Comparison of ENCODE assay signal across 28 mouse cellular contexts in genomic region chr9:101918771-101919170, GRCm38 (mm10). TPM values are rescaled to one million over a fixed set of nuclear protein-coding genes. Genes with fewer than 3 reads are reported as not detected.
DNase-seq lines count a peak whose midpoint lies in the region; ATAC-seq and TF ChIP-seq lines count a peak whose summit lies in the region.
"Had no signal": no experiment of that assay in that cellular context is flagged by ENCODE, and none has a peak within 500 bp of the region (broad histone marks: within the 10 kb centered on the region; RNA-seq: fewer than 3 reads in every experiment).

No protein-coding gene starts in this region.

- peak; percentile 51 for DNase-seq in heart, adult 11 months
- DNase-seq in heart, postnatal 14 days = no peak
- DNase-seq in heart, embryonic 10.5 days (ENCODE audit: low spot score) = peak; percentile 58
- DNase-seq in heart, adult 2 months = no peak
- DNase-seq in liver, embryonic 11.5 days (ENCODE audit: low spot score) = peak; percentile 11
- DNase-seq in liver = no peak
- DNase-seq in midbrain, embryonic 11.5 days (ENCODE audit: low spot score, missing footprints) = peak; percentile 72
- DNase-seq: adrenal gland, adult 2 months; adrenal gland, adult 8-10 months; adrenal gland, postnatal 10 days; adrenal gland, postnatal 14 days; adrenal gland, postnatal 25 days; adrenal gland, postnatal 36 days; B cell, adult 2 months; cerebellum, adult 11 months; cerebellum, adult 11-12 months had no signal

- no peak overlapping the region for H3K4me2 ChIP-seq in liver, embryonic 11.5 days
- no peak overlapping the region for H3K4me2 ChIP-seq in midbrain, embryonic 11.5 days
- H3K4me2 ChIP-seq in midbrain, embryonic 13.5 days (replicated peaks) = no peak overlapping the region

- TF ChIP-seq EP300 in heart, adult 2 months (IDR thresholded peaks at IDR 0.05; ENCODE audit: insufficient read depth, low read depth, low read length) = no peak

- TF ChIP-seq POLR2A in heart, adult 2 months (IDR thresholded peaks at IDR 0.05; ENCODE audit: insufficient read depth, low read depth, low read length) = no peak

- H3K79me2 ChIP-seq in heart, adult 2 months (replicated peaks; ENCODE audit: control insufficient read depth, insufficient read depth, low read length) = no peaks in the 10 kb centered on the region

- intact Hi-C loops in heart, postnatal 14 days (cut with DNase I) = no loop called here
- intact Hi-C loops in heart, adult 2 months (cut with DNase I) = no loop called here

- no peak overlapping the region for H3K4me3 ChIP-seq in heart, embryonic 10.5 days
- no peak overlapping the region for H3K4me3 ChIP-seq in heart, adult 2 months
- H3K4me3 ChIP-seq in liver, embryonic 11.5 days (ENCODE audit: low read depth, low read length) = no peak overlapping the region
- H3K4me3 ChIP-seq in midbrain, embryonic 11.5 days (ENCODE audit: low read depth, low read length) = no peak overlapping the region
- H3K4me3 ChIP-seq in midbrain, embryonic 13.5 days (replicated peaks) = no peak overlapping the region

- H3K4me1 ChIP-seq in heart, embryonic 10.5 days = no peaks in the 10 kb centered on the region
- H3K4me1 ChIP-seq in heart, adult 2 months (ENCODE audit: control insufficient read depth, insufficient read depth, low read length) = no peaks in the 10 kb centered on the region
- H3K4me1 ChIP-seq in liver, embryonic 11.5 days (replicated peaks; ENCODE audit: control insufficient read depth, insufficient read depth, low read length) = no peaks in the 10 kb centered on the region
- H3K4me1 ChIP-seq in midbrain, embryonic 11.5 days (ENCODE audit: control insufficient read depth, insufficient read depth, low read length) = no peaks in the 10 kb centered on the region
- no peaks in the 10 kb centered on the region for H3K4me1 ChIP-seq in midbrain, embryonic 13.5 days (replicated peaks)

- no peak overlapping the region for H3K27ac ChIP-seq in heart, embryonic 10.5 days
- H3K27ac ChIP-seq in heart, adult 2 months = no peak overlapping the region
- H3K27ac ChIP-seq in liver, embryonic 11.5 days (ENCODE audit: low read depth, low read length) = no peak overlapping the region
- H3K27ac ChIP-seq in midbrain, embryonic 11.5 days (ENCODE audit: low read depth, low read length) = no peak overlapping the region
- no peak overlapping the region for H3K27ac ChIP-seq in midbrain, embryonic 13.5 days

- H3K9me3 ChIP-seq in heart, embryonic 10.5 days = no peaks in the 10 kb centered on the region
- H3K9me3 ChIP-seq in liver, embryonic 11.5 days (ENCODE audit: control insufficient read depth, low read length) = no peaks in the 10 kb centered on the region
- H3K9me3 ChIP-seq in midbrain, embryonic 11.5 days (ENCODE audit: control insufficient read depth, low read length) = no peaks in the 10 kb centered on the region
- H3K9me3 ChIP-seq in midbrain, embryonic 13.5 days = no peaks in the 10 kb centered on the region

- no peak for TF ChIP-seq CTCF in heart, adult 2 months (IDR thresholded peaks at IDR 0.05)

- H3K36me3 ChIP-seq in heart, embryonic 10.5 days = no peaks in the 10 kb centered on the region
- no peaks in the 10 kb centered on the region for H3K36me3 ChIP-seq in heart, adult 2 months (ENCODE audit: control insufficient read depth, insufficient read depth, low read length)
- H3K36me3 ChIP-seq in liver, embryonic 11.5 days (ENCODE audit: control insufficient read depth, insufficient read depth, low read length) = no peaks in the 10 kb centered on the region
- no peaks in the 10 kb centered on the region for H3K36me3 ChIP-seq in midbrain, embryonic 11.5 days (ENCODE audit: control insufficient read depth, insufficient read depth, low read length)
- peaks cover 29% of the 10 kb centered on the region for H3K36me3 ChIP-seq in midbrain, embryonic 13.5 days
- H3K36me3 ChIP-seq: G1E had no signal

- no peak overlapping the region for H3K9ac ChIP-seq in heart, adult 2 months (ENCODE audit: low read depth, low read length)
- no peak overlapping the region for H3K9ac ChIP-seq in liver, embryonic 11.5 days (ENCODE audit: low read depth, low read length)
- no peak overlapping the region for H3K9ac ChIP-seq in midbrain, embryonic 11.5 days (ENCODE audit: low read length)
- no peak overlapping the region for H3K9ac ChIP-seq in midbrain, embryonic 13.5 days (replicated peaks)

- no peaks in the 10 kb centered on the region; the same call in 1 of the 2 replicates for H3K27me3 ChIP-seq in heart, embryonic 10.5 days (ENCODE audit: insufficient read depth, poor library complexity, severe bottlenecking)
- H3K27me3 ChIP-seq in heart, adult 2 months (ENCODE audit: control insufficient read depth, insufficient read depth, low read length) = no peaks in the 10 kb centered on the region
- H3K27me3 ChIP-seq in liver, embryonic 11.5 days (replicated peaks; ENCODE audit: control insufficient read depth, insufficient read depth, low read length) = no peaks in the 10 kb centered on the region
- H3K27me3 ChIP-seq in midbrain, embryonic 11.5 days (ENCODE audit: control insufficient read depth, insufficient read depth, low read length) = no peaks in the 10 kb centered on the region
- H3K27me3 ChIP-seq in midbrain, embryonic 13.5 days = no peaks in the 10 kb centered on the region
- H3K27me3 ChIP-seq: CH12.LX, Patski had no signal

- WGBS in heart, embryonic 10.5 days = 76% methylated on average over 4 of the region's 4 CpGs
- WGBS in heart, adult 2 months = 78% methylated on average over 4 of the region's 4 CpGs
- WGBS in liver, embryonic 11.5 days = 74% methylated on average over 4 of the region's 4 CpGs
- WGBS in midbrain, embryonic 11.5 days = 80% methylated on average over 4 of the region's 4 CpGs
- WGBS in midbrain, embryonic 13.5 days = 85% methylated on average over 4 of the region's 4 CpGs

- ATAC-seq in liver, embryonic 11.5 days (replicated peaks; ENCODE audit: low FRiP score) = no peak
- ATAC-seq in midbrain, embryonic 11.5 days (ENCODE audit: low FRiP score) = no peak
- ATAC-seq in midbrain, embryonic 13.5 days = no peak
- ATAC-seq: activated CD4-positive, CD25-positive, alpha-beta regulatory T cell, adult 4 months; CD4-positive, CD25-positive, alpha-beta regulatory T cell, adult 4 months; Patski had no signal

RNA-seq across cellular contexts. Expression of gene 9630041A04Rik, which starts 57.1 kb away (rescaled TPM):
- total RNA-seq in heart, postnatal 14 days (2021) = not detected
- not detected in 2 replicates for polyA plus RNA-seq in heart, embryonic 10.5 days (2016; fragmentation: Nextera tagmentation; extraction: Ambion mirVana)
- total RNA-seq in heart, adult 2 months (2021) = not detected
- polyA plus RNA-seq in heart, adult 2 months (2012; rRNA removed) = not detected in 2 replicates
- not detected in 2 replicates for polyA plus RNA-seq in liver, embryonic 11.5 days (2014; fragmentation: Nextera tagmentation; extraction: Ambion mirVana)
- 0.18 TPM in 1 of 2 replicates, not detected in the other for polyA plus RNA-seq in midbrain, embryonic 11.5 days (2014; fragmentation: Nextera tagmentation; extraction: Ambion mirVana)
- polyA plus RNA-seq in midbrain, embryonic 13.5 days (2015; fragmentation: Nextera tagmentation; extraction: Ambion mirVana) = 0.94 and 1.1 TPM in 2 replicates
- total RNA-seq: adrenal gland, adult 18-20 months; adrenal gland, adult 2 months; adrenal gland, adult 8-10 months; adrenal gland, postnatal 10 days; adrenal gland, postnatal 14 days; adrenal gland, postnatal 25 days; adrenal gland, postnatal 36 days; adrenal gland, postnatal 4 days; CH12.LX; ES-E14; G1E; MEL had no signal
- polyA plus RNA-seq: activated CD4-positive, CD25-positive, alpha-beta regulatory T cell, adult 4 months; adrenal gland, adult 2 months; brain, embryonic 14.5 days; C2C12; CD4-positive, CD25-positive, alpha-beta regulatory T cell, adult 4 months; G1E; Patski had no signal

Comparison
In these comparisons a context has a peak if more than half of its experiments do, and no peak if none do; other contexts are left out.
1. DNase-seq: peak in heart, adult 11 months (single experiment), heart, embryonic 10.5 days (single experiment), liver, embryonic 11.5 days (single experiment) and midbrain, embryonic 11.5 days (single experiment); none in heart, postnatal 14 days (0 of 2), heart, adult 2 months (0 of 2) and liver (single experiment).